Mouse (Mus musculus) limb, embryonic 11.5 days (tissue): Measurements from ENCODE around the gene Gm11172. TPM values are rescaled to one million over a fixed set of nuclear protein-coding genes. Genes with fewer than 3 reads are reported as not detected.
"Not testable (repeated sequence)": the region's sequence is repeated elsewhere in the genome, so short reads cannot be mapped to it uniquely, and the experiment has no call there.

ENCODE experiments used
- ATAC-seq: fragments of 200-750 bp; cut with Nextera tagmentation; 2 replicates; pipeline ENCODE4 v1.8.0; 2017; ENCODE audit warnings: low read depth; ENCODE audit not compliant: insufficient number of reproducible peaks, low FRiP score, low TSS enrichment
- DNase-seq: peaks from one replicate; pipeline ENCODE4 v3.0.0-alpha.2; 2015; ENCODE audit warnings: low spot score
- H3K27ac ChIP-seq: fragments of 300-500 bp; sonication (generic); replicated peaks from 2 replicates; pipeline ENCODE4 v1.5.1; 2014; ENCODE audit warnings: low read depth, mild to moderate bottlenecking, low read length
- H3K27me3 ChIP-seq: fragments of 300-500 bp; sonication (generic); 2 replicates; pipeline ENCODE4 v1.6.1; 2014; ENCODE audit warnings: mild to moderate bottlenecking, low read length, mixed read lengths; ENCODE audit not compliant: control insufficient read depth, insufficient read depth
- H3K36me3 ChIP-seq: fragments of 300-500 bp; sonication (generic); 2 replicates; pipeline ENCODE4 v1.6.1; 2014; ENCODE audit warnings: mild to moderate bottlenecking, low read length, moderate library complexity, mixed read lengths; ENCODE audit not compliant: control insufficient read depth, insufficient read depth
- H3K4me1 ChIP-seq: fragments of 300-500 bp; sonication (generic); 2 replicates; pipeline ENCODE4 v1.6.1; 2014; ENCODE audit warnings: low read length, mixed read lengths; ENCODE audit not compliant: control insufficient read depth, insufficient read depth
- H3K4me2 ChIP-seq: fragments of 300-500 bp; sonication (generic); 2 replicates; pipeline ENCODE4 v1.6.1; 2014; ENCODE audit warnings: low read depth, mild to moderate bottlenecking, moderate library complexity; ENCODE audit not compliant: severe bottlenecking
- H3K4me3 ChIP-seq: fragments of 300-500 bp; sonication (generic); 2 replicates; pipeline ENCODE4 v1.5.1; 2014; ENCODE audit warnings: low read depth, low read length
- H3K9ac ChIP-seq: fragments of 300-500 bp; sonication (generic); 2 replicates; pipeline ENCODE4 v1.6.1; 2014; ENCODE audit warnings: mild to moderate bottlenecking, low read length
- H3K9me3 ChIP-seq: fragments of 300-500 bp; sonication (generic); 2 replicates; pipeline ENCODE4 v1.6.1; 2016; ENCODE audit warnings: low read length; ENCODE audit not compliant: control insufficient read depth
- WGBS: fragments of 180-500 bp; shearing (Covaris S2); extraction: QIAGEN DNeasy Blood & Tissue Kit; methylation state at CpG from one replicate; pipeline ENCODE4 v1.1.7; 2014; 5-methylcytosine and 5-hydroxymethylcytosine counted together
- polyA plus RNA-seq: library from polyadenylated mRNA; unstranded; fragments of >200 nt; fragmentation: Nextera tagmentation; extraction: Ambion mirVana; gene quantifications from 2 replicates; pipeline ENCODE4 v1.2.1, GENCODE M21; 2014

The Gm11172 gene
- polyA plus RNA-seq, 1 experiment from 2014 or later: not detected

DNA sequence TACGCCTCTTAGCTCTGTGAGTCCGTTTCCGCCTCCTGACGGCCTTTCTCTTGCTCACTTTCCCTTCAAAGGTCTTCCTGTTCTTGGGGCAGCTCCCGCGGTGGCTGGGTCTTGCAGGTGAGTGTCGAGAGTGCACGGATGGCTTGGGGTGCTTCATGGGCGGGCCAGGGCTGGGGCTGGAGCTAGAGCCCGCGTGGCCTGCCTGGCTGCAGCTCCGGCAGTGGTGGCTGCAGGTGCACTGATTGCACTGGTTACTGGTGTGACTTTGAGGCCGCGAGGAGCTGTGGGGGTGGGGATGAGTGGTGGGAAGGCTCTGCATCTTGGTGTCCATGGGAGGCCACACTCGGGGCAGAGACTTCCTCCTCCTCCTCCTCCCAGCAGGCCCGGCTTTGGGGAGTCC lies 24.4 kb upstream of the Gm11172 start, which contains the start of gene Tnp2:
Tnp2 (minus strand) TSS at position 390 of the 400 bp plus-strand sequence.
- no peak for ATAC-seq
- Histone ChIP-seq H3K36me3 (no peaks in the 10 kb centered on the region), H3K27ac (no peak within 1 kb of the TSS), H3K4me1 (peaks cover 13% of the 10 kb centered on the region), H3K4me2 (no peak within 1 kb of the TSS), H3K27me3 (no peaks in the 10 kb centered on the region), H3K9me3 (no peaks in the 10 kb centered on the region), H3K9ac (no peak within 1 kb of the TSS), H3K4me3 (no peak within 1 kb of the TSS)
- 46% methylated on average over 16 of the region's 16 CpGs for WGBS
- DNase-seq: no peak

DNA sequence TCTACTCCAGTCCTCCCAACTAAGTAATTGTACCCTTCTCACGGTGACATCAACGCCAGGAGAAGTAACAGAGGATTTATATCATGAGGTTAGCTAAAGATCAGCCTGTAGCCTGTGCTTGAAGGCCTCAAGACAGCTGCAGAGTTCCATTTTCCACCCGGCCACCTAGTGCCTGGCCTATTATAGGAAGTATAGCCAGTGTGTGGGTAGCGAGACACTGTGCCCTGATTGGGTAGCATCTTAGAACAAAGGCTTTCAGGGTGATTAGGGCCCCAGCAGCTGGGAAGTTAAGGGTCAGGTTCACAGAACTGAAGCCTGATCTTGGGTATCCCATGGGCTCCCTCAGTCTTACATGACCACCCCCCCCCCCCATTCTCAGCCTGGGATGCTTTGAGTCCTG lies 23.8 kb upstream of the Gm11172 start:
- 56% methylated on average over 4 of the region's 4 CpGs for WGBS
- no peak overlapping the region for H3K9ac ChIP-seq
- no peaks in the 10 kb centered on the region for H3K27me3 ChIP-seq
- no peaks in the 10 kb centered on the region for H3K9me3 ChIP-seq
- DNase-seq (no peak), ATAC-seq (no peak)
- H3K4me1 ChIP-seq: peaks cover 10% of the 10 kb centered on the region; the same call in 1 of the 2 replicates
- no peaks in the 10 kb centered on the region for H3K36me3 ChIP-seq
- no peak overlapping the region for H3K4me3 ChIP-seq
- no peak overlapping the region for H3K4me2 ChIP-seq
- H3K27ac ChIP-seq: no peak overlapping the region

DNA sequence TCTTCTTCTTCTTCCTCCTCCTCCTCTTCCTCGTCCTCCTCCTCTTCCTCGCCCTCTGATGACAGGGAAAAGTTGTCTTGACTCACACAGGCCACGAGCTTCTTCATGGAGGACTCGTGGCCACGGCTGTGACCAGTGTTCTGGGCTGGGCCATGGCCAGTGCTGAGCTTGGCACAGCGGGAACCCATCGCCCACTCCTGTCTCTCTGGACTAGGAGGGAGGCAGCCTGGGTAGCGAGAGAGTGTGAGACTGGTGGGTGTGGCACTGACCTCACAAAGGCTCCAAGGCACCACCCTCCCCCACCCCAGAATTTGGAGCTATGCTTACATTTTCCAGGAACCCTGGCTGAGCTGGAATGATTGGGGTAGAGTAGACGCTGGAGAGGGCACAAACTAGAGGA lies 22.0 kb upstream of the Gm11172 start, which contains the start of gene Prm3:
Prm3 (minus strand) TSS at position 213 of the 400 bp plus-strand sequence.
- Histone ChIP-seq H3K4me3 (no peak within 1 kb of the TSS), H3K4me2 (no peak within 1 kb of the TSS), H3K36me3 (no peaks in the 10 kb centered on the region), H3K9ac (no peak within 1 kb of the TSS), H3K9me3 (no peaks in the 10 kb centered on the region), H3K27me3 (0 out of 2 replicates have a peak, but pooled peaks cover 2% of the 10 kb centered on the region), H3K4me1 (0 out of 2 replicates have a peak, but pooled peaks cover 4% of the 10 kb centered on the region), H3K27ac (no peak within 1 kb of the TSS)
- WGBS: 71% methylated on average over 9 of the region's 9 CpGs
- no peak for ATAC-seq
- DNase-seq: no peak

GRCm38 (mm10) chr16:10796034-10796433 lies 16.7 kb upstream of the Gm11172 start, which contains the start of gene Prm2:
Gene Prm2 (minus strand): TSS chr16:10796134.
- no peaks in the 10 kb centered on the region for H3K9me3 ChIP-seq

DNA sequence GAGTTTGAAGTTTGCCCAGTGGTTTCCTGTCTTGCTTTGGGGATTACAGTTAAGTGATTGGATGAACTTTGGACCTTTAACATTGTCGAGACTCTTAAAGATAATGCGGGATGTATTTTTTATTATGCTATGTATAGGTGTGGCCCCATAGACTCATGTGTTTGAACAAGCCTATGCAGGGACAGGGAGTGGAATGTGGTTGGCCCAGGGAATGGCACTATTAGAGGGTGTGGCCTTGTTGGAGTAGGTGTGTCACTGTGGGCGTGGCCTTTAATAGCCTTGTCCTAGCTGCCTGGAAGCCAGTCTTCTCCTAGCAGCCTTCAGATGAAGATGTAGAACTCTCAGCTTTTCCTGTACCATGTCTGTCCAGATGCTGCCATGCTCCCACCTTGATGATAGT lies 10.3 kb upstream of the Gm11172 start:
- not testable (repeated sequence) for H3K9ac ChIP-seq, DNase-seq, H3K27ac ChIP-seq, ATAC-seq, H3K9me3 ChIP-seq, H3K27me3 ChIP-seq, H3K4me2 ChIP-seq, H3K36me3 ChIP-seq, H3K4me3 ChIP-seq, H3K4me1 ChIP-seq
- WGBS: 90% methylated on average over 3 of the region's 3 CpGs

More at GRCm38 (mm10) chr16:10796034-10796433, 16.7 kb upstream of the Gm11172 start, which contains the start of gene Prm2:
- WGBS: 74% methylated on average over 6 of the region's 6 CpGs
- peaks cover 7% of the 10 kb centered on the region; the same call in 1 of the 2 replicates for H3K27me3 ChIP-seq
- ATAC-seq (no peak), DNase-seq (no peak)
- no peak within 1 kb of the TSS for H3K4me2 ChIP-seq
- no peaks in the 10 kb centered on the region for H3K4me1 ChIP-seq
- H3K27ac ChIP-seq: no peak within 1 kb of the TSS
- no peak within 1 kb of the TSS for H3K4me3 ChIP-seq
- no peaks in the 10 kb centered on the region for H3K36me3 ChIP-seq
- no peak within 1 kb of the TSS for H3K9ac ChIP-seq

GRCm38 (mm10) chr16:10805789-10806527 lies 6.8 kb upstream of the Gm11172 start, which contains the start of gene Prm1:
Gene Prm1 (minus strand): TSS chr16:10805839.
- H3K9ac ChIP-seq: no peak within 1 kb of the TSS
- H3K9me3 ChIP-seq: no peaks in the 10 kb centered on the region
- ATAC-seq (peak; percentile 47; the same call in 1 of the 2 replicates), DNase-seq (no peak)
- H3K27ac ChIP-seq: no peak within 1 kb of the TSS; the same call in 1 of the 2 replicates
- H3K4me2 ChIP-seq: no peak within 1 kb of the TSS
- no peak within 1 kb of the TSS for H3K4me3 ChIP-seq
- H3K36me3 ChIP-seq: no peaks in the 10 kb centered on the region
- 72% methylated on average over 10 of the region's 10 CpGs for WGBS
- 0 out of 2 replicates have a peak, but pooled peaks cover 2% of the 10 kb centered on the region for H3K4me1 ChIP-seq
- no peaks in the 10 kb centered on the region for H3K27me3 ChIP-seq

GRCm38 (mm10) chr16:10810376-10810775 lies 2.3 kb upstream of the Gm11172 start:
- Histone ChIP-seq H3K9me3 (no peaks in the 10 kb centered on the region), H3K4me1 (0 out of 2 replicates have a peak, but pooled peaks cover 2% of the 10 kb centered on the region), H3K27ac (no peak overlapping the region), H3K4me3 (no peak overlapping the region), H3K4me2 (no peak overlapping the region), H3K27me3 (no peaks in the 10 kb centered on the region), H3K36me3 (no peaks in the 10 kb centered on the region), H3K9ac (no peak overlapping the region)
- WGBS: 96% methylated on average over 1 of the region's 1 CpGs
- DNase-seq: no peak
- ATAC-seq: no peak

GRCm38 (mm10) chr16:10813726-10814125 lies 1.0 kb downstream of the Gm11172 start:
- no peaks in the 10 kb centered on the region for H3K36me3 ChIP-seq
- ATAC-seq: no peak
- H3K4me3 ChIP-seq: no peak overlapping the region
- no peak overlapping the region for H3K9ac ChIP-seq
- no peak overlapping the region for H3K27ac ChIP-seq
- no peak overlapping the region for H3K4me2 ChIP-seq
- H3K9me3 ChIP-seq: no peaks in the 10 kb centered on the region
- no peaks in the 10 kb centered on the region for H3K27me3 ChIP-seq
- DNase-seq: no peak
- WGBS: 80% methylated on average over 4 of the region's 4 CpGs
- H3K4me1 ChIP-seq: no peaks in the 10 kb centered on the region
